ENCODE assay signal across 8 mouse cellular contexts in genomic region chr11:119206562-119206961, GRCm38 (mm10). TPM values are rescaled to one million over a fixed set of nuclear protein-coding genes. Genes with fewer than 3 reads are reported as not detected.
DNase-seq lines count a peak whose midpoint lies in the region; ATAC-seq and TF ChIP-seq lines count a peak whose summit lies in the region.

No protein-coding gene starts in this region.

- H3K36me3 ChIP-seq in midbrain, embryonic 10.5 days, result peaks cover 92% of the 10 kb centered on the region
- H3K36me3 ChIP-seq in midbrain, embryonic 15.5 days (replicated peaks), result peaks cover 23% of the 10 kb centered on the region

- ATAC-seq in midbrain, embryonic 15.5 days (replicated peaks), result no peak
- ATAC-seq in activated CD4-positive, CD25-positive, alpha-beta regulatory T cell, adult 4 months, result no peak

- intact Hi-C loops in gastrocnemius, adult 2 months (cut with DNase I), result loop anchor here (2.0 to 5.0 kb wide), 2 partner anchors 28 to 46 kb away; no protein-coding TSS in a partner anchor
- intact Hi-C loops in left cerebral cortex, postnatal 14 days (cut with DNase I), result no loop called here

- DNase-seq in midbrain, embryonic 10.5 days (ENCODE audit: low spot score), result peak; percentile 73
- DNase-seq in Muller cell, postnatal 12 days (ENCODE audit: inconsistent ontology term), result peak; percentile 71
- DNase-seq in c-Kit-negative CD71-positive TER-119-positive erythroid progenitor cells, embryonic 14.5 days (ENCODE audit: low read depth, low spot score), result peak; percentile 19
- DNase-seq in gastrocnemius, adult 2 months, result peak; percentile 81
- peak; percentile 37 to 60 for DNase-seq in left cerebral cortex, postnatal 14 days (ENCODE audit: low spot score in 2 of 2)
- DNase-seq in naive thymus-derived CD4-positive, alpha-beta T cell, adult 2 months (ENCODE audit: low read depth), result peak; percentile 74

- H3K4me3 ChIP-seq in midbrain, embryonic 10.5 days, result no peak overlapping the region
- H3K4me3 ChIP-seq in midbrain, embryonic 15.5 days, result no peak overlapping the region
- H3K4me3 ChIP-seq in gastrocnemius, adult 2 months, result no peak overlapping the region

- no peaks in the 10 kb centered on the region for H3K27me3 ChIP-seq in midbrain, embryonic 10.5 days (ENCODE audit: low read depth, poor library complexity, severe bottlenecking)
- no peaks in the 10 kb centered on the region for H3K27me3 ChIP-seq in midbrain, embryonic 15.5 days (replicated peaks)

- H3K9me3 ChIP-seq in midbrain, embryonic 10.5 days (replicated peaks), result no peaks in the 10 kb centered on the region
- no peaks in the 10 kb centered on the region for H3K9me3 ChIP-seq in midbrain, embryonic 15.5 days

- H3K4me2 ChIP-seq in midbrain, embryonic 15.5 days, result no peak overlapping the region

- H3K9ac ChIP-seq in midbrain, embryonic 15.5 days, result no peak overlapping the region

- H3K27ac ChIP-seq in midbrain, embryonic 10.5 days (replicated peaks), result no peak overlapping the region
- H3K27ac ChIP-seq in midbrain, embryonic 15.5 days, result no peak overlapping the region
- H3K27ac ChIP-seq in gastrocnemius, adult 2 months, result no peak overlapping the region

- 39% methylated on average over 5 of the region's 5 CpGs for WGBS in midbrain, embryonic 10.5 days
- WGBS in midbrain, embryonic 15.5 days, result 27% methylated on average over 5 of the region's 5 CpGs

- H3K4me1 ChIP-seq in midbrain, embryonic 10.5 days, result peaks cover 16% of the 10 kb centered on the region
- H3K4me1 ChIP-seq in midbrain, embryonic 15.5 days, result peaks cover 10% of the 10 kb centered on the region

- peak; percentile 99 for TF ChIP-seq CTCF in gastrocnemius, adult 2 months (IDR thresholded peaks at IDR 0.05)

RNA-seq across cellular contexts. Expression of gene Tbc1d16, which starts 21.7 kb away (rescaled TPM):
- polyA plus RNA-seq in midbrain, embryonic 10.5 days (2016; fragmentation: Nextera tagmentation; extraction: Ambion mirVana), result 27.0 and 29.6 TPM in 2 replicates
- 66.8 and 67.2 TPM in 2 replicates for polyA plus RNA-seq in midbrain, embryonic 15.5 days (2015; fragmentation: Nextera tagmentation; extraction: Ambion mirVana)
- total RNA-seq in gastrocnemius, adult 2 months (2021), result 10 to 100 TPM; 30.7 to 36.6 TPM
- 10 to 100 TPM; 51.3 to 56.4 TPM for total RNA-seq in left cerebral cortex, postnatal 14 days (2021)
- under 1 TPM; 0.75 to 0.78 TPM for polyA plus RNA-seq in activated CD4-positive, CD25-positive, alpha-beta regulatory T cell, adult 4 months (2017; shearing (Covaris generic))

RNA-seq across cellular contexts. Expression of gene Ccdc40, which starts 21.8 kb away (rescaled TPM):
- polyA plus RNA-seq in midbrain, embryonic 10.5 days (2016; fragmentation: Nextera tagmentation; extraction: Ambion mirVana), result 20.6 and 21.8 TPM in 2 replicates
- 19.3 and 21.5 TPM in 2 replicates for polyA plus RNA-seq in midbrain, embryonic 15.5 days (2015; fragmentation: Nextera tagmentation; extraction: Ambion mirVana)
- total RNA-seq in gastrocnemius, adult 2 months (2021), result not detected
- 1 to 10 TPM; 1.1 to 1.8 TPM for total RNA-seq in left cerebral cortex, postnatal 14 days (2021)
- polyA plus RNA-seq in activated CD4-positive, CD25-positive, alpha-beta regulatory T cell, adult 4 months (2017; shearing (Covaris generic)), result 1 to 10 TPM; 1.0 to 2.0 TPM

Comparison
In these comparisons a context has a peak if more than half of its experiments do, and no peak if none do; other contexts are left out.
1. DNase-seq: peak in every context shown above with its lines; median percentile 81 in gastrocnemius, adult 2 months; 74 in naive thymus-derived CD4-positive, alpha-beta T cell, adult 2 months; 73 in midbrain, embryonic 10.5 days; 71 in Muller cell, postnatal 12 days; 48 in left cerebral cortex, postnatal 14 days; 19 in c-Kit-negative CD71-positive TER-119-positive erythroid progenitor cells, embryonic 14.5 days.
2. RNA of gene Tbc1d16, which starts 21.7 kb away (polyA plus RNA-seq): 66.8 to 67.2 TPM in midbrain, embryonic 15.5 days and 27.0 to 29.6 TPM in midbrain, embryonic 10.5 days; 0.75 to 0.78 TPM in activated CD4-positive, CD25-positive, alpha-beta regulatory T cell, adult 4 months; every median in the first group is over 10 times any median in the second.